8 mouse cellular contexts compared by ENCODE assay signal in genomic region chr11:95076536-95077111, GRCm38 (mm10). TPM values are rescaled to one million over a fixed set of nuclear protein-coding genes. Genes with fewer than 3 reads are reported as not detected.
DNase-seq lines count a peak whose midpoint lies in the region; ATAC-seq and TF ChIP-seq lines count a peak whose summit lies in the region.

Gene Itga3 (minus strand): TSS chr11:95076801.

- H3K9ac ChIP-seq in hindbrain, postnatal 0 days (replicated peaks; ENCODE audit: low read length) = peak within 1 kb of the TSS; percentile 72

- no peaks in the 10 kb centered on the region; the same call in 1 of the 2 replicates for H3K27me3 ChIP-seq in hindbrain, postnatal 0 days (ENCODE audit: insufficient read depth, low read length)

- peak within 1 kb of the TSS; percentile 87 for H3K27ac ChIP-seq in gastrocnemius, adult 2 months
- H3K27ac ChIP-seq in hindbrain, postnatal 0 days = peak within 1 kb of the TSS; percentile 76

- 0 out of 2 replicates have a peak, but pooled peaks cover 5% of the 10 kb centered on the region for H3K4me1 ChIP-seq in hindbrain, postnatal 0 days (ENCODE audit: insufficient read depth, low read length)

- intact Hi-C loops in gastrocnemius, adult 2 months (cut with DNase I) = loop anchor here (1.0 kb wide), 1 partner anchor 30 kb away; no protein-coding TSS in a partner anchor

- H3K9me3 ChIP-seq in hindbrain, postnatal 0 days (ENCODE audit: low read length) = no peaks in the 10 kb centered on the region

- WGBS in hindbrain, postnatal 0 days = 1% methylated on average over 51 of the region's 51 CpGs

- peak within 1 kb of the TSS; percentile 76 for H3K4me3 ChIP-seq in gastrocnemius, adult 2 months
- H3K4me3 ChIP-seq in hindbrain, postnatal 0 days (ENCODE audit: low read length) = peak within 1 kb of the TSS; percentile 70

- DNase-seq in T-cell, adult 2 months (ENCODE audit: low spot score) = peak; percentile 36
- peak; percentile 81 to 84 for DNase-seq in cerebellum, postnatal 10 days
- DNase-seq in gastrocnemius, adult 2 months = peak; percentile 79
- DNase-seq in hindbrain, postnatal 0 days (ENCODE audit: low spot score) = peak; percentile 83
- peak; percentile 21 for DNase-seq in left cerebral cortex, adult 11 months (ENCODE audit: low spot score)
- DNase-seq in lung, postnatal 25 days (ENCODE audit: low spot score) = peak; percentile 91
- DNase-seq in right cerebral cortex, adult 2 months (ENCODE audit: low spot score in 2 of 2) = peak; percentile 54 to 55
- no peak for DNase-seq in adipocyte (ENCODE audit: low spot score)

- peak within 1 kb of the TSS; percentile 83 for H3K4me2 ChIP-seq in hindbrain, postnatal 0 days (ENCODE audit: low read depth, low read length)

- no peak for TF ChIP-seq CTCF in gastrocnemius, adult 2 months (IDR thresholded peaks at IDR 0.05)
- no peak for TF ChIP-seq CTCF in hindbrain, postnatal 0 days (IDR thresholded peaks at IDR 0.05; ENCODE audit: low read depth)

- H3K36me3 ChIP-seq in hindbrain, postnatal 0 days (ENCODE audit: insufficient read depth, low read length) = no peaks in the 10 kb centered on the region

- peak; percentile 80 for ATAC-seq in hindbrain, postnatal 0 days

RNA-seq across cellular contexts. Expression of gene Itga3, which starts in this region (rescaled TPM):
- 1 to 10 TPM; 4.3 to 5.2 TPM for total RNA-seq in gastrocnemius, adult 2 months (2021)
- 55.4 and 68.8 TPM in 2 replicates for total RNA-seq in hindbrain, postnatal 0 days (2014; rRNA removed)
- 13.2 and 14.4 TPM in 2 replicates for polyA plus RNA-seq in hindbrain, postnatal 0 days (2015; fragmentation: Nextera tagmentation; extraction: Ambion mirVana)
